Mouse (Mus musculus) lung, adult 2 months (tissue): ENCODE measurements at regions not wholly inside any gene's neighbourhood (a gene's known extent, or its start where the extent isn't known, plus 50 kb on each side); places are given as distances from the start of the nearest gene placed in this dataset.

ENCODE experiments used
- CTCF ChIP-seq: fragments of 200-500 bp; IDR thresholded peaks from 2 replicates; pipeline ENCODE4 v1.5.1; 2011; ENCODE audit warnings: mild to moderate bottlenecking, low read length, control low read depth; ENCODE audit not compliant: insufficient read depth
- POLR2A ChIP-seq: fragments of 200-500 bp; IDR thresholded peaks from 2 replicates; pipeline ENCODE4 v1.6.1; 2011; ENCODE audit warnings: low read depth, mild to moderate bottlenecking, control low read depth, low read length, borderline replicate concordance; ENCODE audit errors: extremely low read depth

DNA sequence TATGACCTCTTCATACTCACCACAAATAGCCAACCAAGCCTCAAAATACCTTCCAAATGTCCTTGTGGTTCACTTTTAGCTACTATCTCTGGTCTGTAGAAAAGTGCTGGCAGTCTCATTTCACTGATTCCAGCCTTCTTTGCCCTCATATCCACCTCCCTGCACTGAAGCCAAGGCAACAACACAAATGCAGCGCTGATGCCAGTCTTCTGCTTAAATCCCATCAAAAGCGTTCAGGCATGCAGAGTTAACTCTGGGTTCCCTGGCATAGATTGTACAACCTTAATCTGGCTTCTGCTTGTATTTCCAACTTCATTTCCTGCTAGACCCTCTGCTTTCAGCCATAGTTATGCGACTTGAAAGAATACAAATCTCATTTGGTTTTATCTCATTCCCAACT, 362.9 kb upstream of the Fam49a start:
- no peak for TF ChIP-seq POLR2A
- TF ChIP-seq CTCF = no peak
